Mouse (Mus musculus) C2C12 (cell line): ENCODE measurements at regions not wholly inside any gene's neighbourhood (a gene's known extent, or its start where the extent isn't known, plus 50 kb on each side); places are given as distances from the start of the nearest gene placed in this dataset.

ENCODE experiments used
- CTCF ChIP-seq: IDR thresholded peaks from one replicate; pipeline ENCODE4 v1.5.1; 2011; ENCODE audit not compliant: control insufficient read depth, insufficient read depth, insufficient read length
- MYOD1 ChIP-seq: IDR thresholded peaks from one replicate; pipeline ENCODE4 v1.6.1; 2011; ENCODE audit warnings: low read depth; ENCODE audit not compliant: control insufficient read depth, insufficient read length

DNA sequence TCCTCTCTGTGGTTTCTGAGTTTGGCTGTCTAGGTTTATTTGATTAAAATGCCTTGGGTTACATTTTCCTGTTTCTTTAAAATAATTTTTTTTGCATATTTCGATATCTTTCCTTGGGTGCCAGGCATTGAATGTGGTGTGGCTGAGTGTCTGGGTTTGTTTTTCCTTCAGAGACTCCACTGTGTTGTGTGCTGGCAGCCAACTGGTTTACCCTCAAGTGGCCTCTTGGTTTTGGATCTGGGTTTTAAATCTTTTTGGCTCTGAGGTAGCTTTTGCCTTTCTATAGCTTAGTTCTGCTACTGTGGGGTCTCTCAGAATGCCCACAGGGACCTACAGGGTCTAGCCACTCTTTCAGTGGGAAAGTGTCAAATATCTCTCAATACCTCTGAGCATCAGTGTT is 399.2 kb downstream of the Rps24 start:
- no peak for TF ChIP-seq CTCF
- TF ChIP-seq MYOD1, result no peak
